Mouse (Mus musculus) heart, adult 18-20 months (tissue): ENCODE measurements around the gene Slc25a22. TPM values are rescaled to one million over a fixed set of nuclear protein-coding genes. Genes with fewer than 3 reads are reported as not detected.

Experiments used
- DNase-seq, 2 experiments: peaks; one replicate each; pipeline ENCODE4 v3.0.0; 2021 to 2022; ENCODE audit warnings: mixed read lengths in 1 of 2
- total RNA-seq, 2 experiments: library from RNA; stranded (reverse); gene quantifications; 2 replicates each; pipeline ENCODE4 v1.2.3; 2021

Slc25a22 gene
- total RNA-seq, 2 experiments from 2014 or later = 45.6 to 59.1 TPM

- DNase-seq = peak; percentile 80 to 84
These were observed 2.4 kb downstream of the Slc25a22 start for GRCm38 (mm10) chr7:141435129-141435855.

- peak; percentile 64 to 73 for DNase-seq
These were observed 3.2 kb downstream of the Slc25a22 start for GRCm38 (mm10) chr7:141434464-141434863.

GRCm38 (mm10) chr7:141433517-141434400 is 3.9 kb downstream of the Slc25a22 start:
- DNase-seq = no peak

GRCm38 (mm10) chr7:141432741-141433516 is 4.8 kb downstream of the Slc25a22 start:
- peak; percentile 73 to 87 for DNase-seq

- DNase-seq = peak; percentile 64 to 69
These were observed 5.5 kb downstream of the Slc25a22 start for GRCm38 (mm10) chr7:141432186-141432611.

- DNase-seq = no peak
These were observed 6.1 kb downstream of the Slc25a22 start for GRCm38 (mm10) chr7:141431434-141432185.

- no peak for DNase-seq
These were observed 7.0 kb downstream of the Slc25a22 start for GRCm38 (mm10) chr7:141430585-141431240.

- no peak for DNase-seq
These were observed 7.7 kb downstream of the Slc25a22 start for GRCm38 (mm10) chr7:141429840-141430584.

- DNase-seq = peak; percentile 62 to 64
These were observed 8.4 kb downstream of the Slc25a22 start, which contains the start of gene Cend1 for GRCm38 (mm10) chr7:141429310-141429709. Gene Cend1 (minus strand): TSS chr7:141429491.

GRCm38 (mm10) chr7:141428701-141429100 is 9.0 kb downstream of the Slc25a22 start:
- no peak for DNase-seq

GRCm38 (mm10) chr7:141426948-141427730 is 10.6 kb downstream of the Slc25a22 start:
- no peak for DNase-seq

GRCm38 (mm10) chr7:141423811-141424210 is 13.9 kb downstream of the Slc25a22 start:
- DNase-seq = no peak

- DNase-seq = no peak
These were observed 17.5 kb downstream of the Slc25a22 start for GRCm38 (mm10) chr7:141420030-141420702.

- DNase-seq = no peak
These were observed 18.7 kb downstream of the Slc25a22 start for GRCm38 (mm10) chr7:141418970-141419369.

- no peak for DNase-seq
These were observed 19.7 kb downstream of the Slc25a22 start for GRCm38 (mm10) chr7:141417731-141418681.

GRCm38 (mm10) chr7:141416144-141416841 is 21.4 kb downstream of the Slc25a22 start:
- no peak for DNase-seq
